1 mouse cellular context compared by ENCODE assay signal in genomic region chr7:45704046-45704559, GRCm38 (mm10).
TF ChIP-seq lines count a peak whose summit lies in the region.

No protein-coding gene starts in this region.

TF ChIP-seq in MEL, 35 proteins besides CTCF, POLR2A, EP300 and RAD21 (continued from another document):
- TF ChIP-seq NRF1 (IDR thresholded peaks at IDR 0.05; ENCODE audit: insufficient read depth, low read depth, low read length, poor library complexity, severe bottlenecking) (no peak), POLR2AphosphoS2 (IDR thresholded peaks at IDR 0.05; ENCODE audit: low read length) (peak; percentile 64; the same call in 1 of the 2 replicates)
